Mouse (Mus musculus) right cerebral cortex, adult 18-20 months (tissue): ENCODE measurements at regions not wholly inside any gene's neighbourhood (a gene's known extent, or its start where the extent isn't known, plus 50 kb on each side); places are given as distances from the start of the nearest gene placed in this dataset.
"Not testable (repeated sequence)": the region's sequence is repeated elsewhere in the genome, so short reads cannot be mapped to it uniquely, and the experiment has no call there.

Experiments
- DNase-seq: peaks from one replicate; pipeline ENCODE4 v3.0.0; 2022; ENCODE audit warnings: mixed read lengths

DNA sequence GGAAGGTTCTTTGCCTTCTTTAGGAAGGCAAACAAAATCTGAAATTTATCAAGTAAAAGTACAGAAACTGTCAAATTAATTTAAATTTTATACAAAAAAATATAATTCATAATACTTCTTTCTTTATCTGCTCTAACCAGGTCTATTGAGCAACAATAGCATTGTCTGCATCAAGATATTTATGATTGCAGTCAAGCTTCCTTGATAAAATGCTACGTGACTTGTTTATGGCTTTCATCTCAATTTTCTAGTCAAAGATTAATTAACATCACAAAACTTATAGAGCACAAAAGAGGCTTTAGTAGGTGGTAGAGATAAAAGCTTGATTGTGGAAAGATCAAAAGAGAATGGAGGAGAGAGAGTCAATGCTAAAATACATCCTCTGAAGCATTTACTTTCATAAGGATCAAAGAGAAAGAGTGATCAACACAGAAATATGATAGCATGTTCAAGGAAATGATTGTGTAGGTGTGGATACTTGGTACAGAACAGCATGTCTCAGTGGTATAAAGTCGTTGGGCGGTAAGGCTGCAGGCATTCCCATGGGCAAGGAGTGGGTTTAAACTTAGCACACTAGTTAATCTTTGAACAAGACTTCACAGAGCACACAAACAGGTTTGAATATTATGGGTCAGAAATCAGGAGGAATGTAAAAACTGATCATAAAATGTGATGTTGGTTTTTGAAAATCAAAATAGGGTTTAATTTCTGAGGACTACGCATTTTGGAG, 164.3 kb upstream of the Speer4f2 start:
- DNase-seq: no peak

DNA sequence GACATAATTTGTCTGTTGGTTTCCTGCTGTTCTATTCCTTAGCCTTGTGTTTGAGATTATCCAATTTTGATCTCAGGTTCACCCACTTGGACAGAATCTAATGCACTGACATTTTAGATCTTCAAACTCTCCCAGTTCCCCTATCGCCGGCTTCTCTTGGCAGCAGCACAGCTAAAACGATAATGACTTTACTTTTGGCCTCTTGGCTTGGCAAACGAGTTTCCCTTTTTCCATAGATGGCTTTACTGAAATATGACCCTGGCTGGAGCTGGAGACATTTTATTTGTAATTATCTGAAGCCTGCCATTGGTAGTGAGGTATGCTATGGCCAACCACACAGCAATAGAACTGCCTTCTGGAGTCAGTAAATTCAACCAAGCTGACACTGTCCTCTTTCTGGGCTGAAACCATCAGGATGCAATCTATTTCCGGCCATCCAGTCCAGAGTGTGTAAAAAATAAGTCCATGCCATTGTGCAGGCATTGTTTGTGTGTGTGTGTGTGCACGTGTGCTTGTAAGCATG, 162.2 kb upstream of the Speer4f2 start:
- DNase-seq: no peak

- not testable (repeated sequence) for DNase-seq
Observed at GRCm38 (mm10) chr5:17223542-17223941, 149.4 kb upstream of the Speer4f2 start.

GRCm38 (mm10) chr5:17247732-17248606, 125.0 kb upstream of the Speer4f2 start:
- no peak for DNase-seq

- DNase-seq: no peak
Observed at GRCm38 (mm10) chr5:17260541-17261325, 112.2 kb upstream of the Speer4f2 start.

- no peak for DNase-seq
Observed at GRCm38 (mm10) chr5:17262126-17262525, 110.9 kb upstream of the Speer4f2 start.

DNA sequence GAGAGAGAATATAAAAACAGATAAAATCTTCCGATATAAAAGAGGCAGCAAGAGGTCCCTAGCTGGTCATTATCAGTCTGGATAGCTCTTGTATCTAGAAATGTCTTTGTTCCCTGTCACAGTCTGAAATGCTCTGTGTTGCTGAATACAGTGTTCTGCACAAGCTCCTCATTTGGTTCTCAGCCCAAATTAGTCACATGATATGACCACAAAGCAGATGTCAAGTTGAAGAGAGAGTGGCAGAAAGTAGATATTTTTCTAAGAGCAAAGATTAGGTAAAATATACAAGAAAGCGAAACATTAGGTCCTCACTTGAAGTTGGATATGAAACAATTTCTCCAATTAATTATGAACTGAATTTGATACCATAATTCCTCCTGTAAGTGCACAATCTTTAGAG, 101.8 kb upstream of the Speer4f2 start:
- no peak for DNase-seq

- DNase-seq: no peak
Observed at GRCm38 (mm10) chr5:17271722-17272479, 101.1 kb upstream of the Speer4f2 start.

GRCm38 (mm10) chr5:17275346-17275745, 97.6 kb upstream of the Speer4f2 start:
- DNase-seq: no peak

DNA sequence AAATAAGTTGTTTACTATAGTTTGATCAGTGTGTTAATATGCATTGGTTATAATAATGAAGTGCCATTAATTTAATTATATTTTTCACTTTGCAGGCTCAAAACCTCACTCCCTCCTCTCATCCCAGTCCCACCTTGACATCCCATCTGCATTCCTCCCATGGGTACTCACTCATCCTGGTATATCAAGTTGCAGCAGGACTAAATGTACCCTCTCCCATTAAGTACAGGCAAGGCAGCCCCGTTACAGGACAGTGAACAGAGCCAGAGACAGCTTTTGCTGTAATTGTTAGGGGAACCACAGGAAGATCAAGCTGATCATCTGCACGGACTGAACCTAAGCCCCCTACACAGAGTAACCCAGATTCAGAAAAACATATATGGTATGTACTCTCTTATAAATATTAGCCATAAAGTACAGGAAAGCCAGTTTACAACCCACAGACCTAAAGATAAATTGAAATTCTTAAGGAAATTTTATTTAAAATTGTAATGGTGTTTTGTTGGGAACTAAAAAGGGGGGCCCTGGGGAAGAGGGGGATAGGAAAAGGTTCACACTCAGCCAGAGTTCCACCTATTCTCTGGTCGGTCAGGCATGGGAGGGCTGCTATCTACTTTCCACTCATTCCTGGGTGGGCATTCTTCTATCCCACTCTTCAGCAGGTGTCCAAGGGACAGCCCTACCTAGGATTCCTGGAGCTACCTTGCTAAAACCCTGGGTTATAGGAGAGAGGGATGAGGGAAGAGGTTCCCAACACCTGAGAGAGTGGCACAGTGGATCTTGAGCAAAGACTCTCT, 96.0 kb upstream of the Speer4f2 start:
- DNase-seq: no peak

DNA sequence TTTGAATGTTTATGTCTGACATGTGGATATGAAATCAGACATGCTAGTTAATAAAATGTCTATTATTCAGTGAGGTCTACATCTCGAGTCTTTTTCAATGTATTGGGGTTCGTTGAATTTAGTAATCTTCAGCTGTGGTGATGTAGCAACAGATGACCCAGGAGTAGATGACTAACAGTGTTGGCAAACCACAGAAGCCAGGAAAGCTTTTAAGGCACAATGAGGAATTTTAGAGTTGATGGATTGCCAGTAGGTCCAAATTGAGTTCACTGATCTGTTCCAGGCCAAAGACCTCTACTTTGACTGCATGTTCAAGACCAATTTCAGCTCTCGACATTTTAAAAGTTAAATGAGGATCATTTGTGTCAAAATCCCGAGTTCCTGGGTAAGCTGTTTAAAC, 92.8 kb upstream of the Speer4f2 start:
- no peak for DNase-seq

DNA sequence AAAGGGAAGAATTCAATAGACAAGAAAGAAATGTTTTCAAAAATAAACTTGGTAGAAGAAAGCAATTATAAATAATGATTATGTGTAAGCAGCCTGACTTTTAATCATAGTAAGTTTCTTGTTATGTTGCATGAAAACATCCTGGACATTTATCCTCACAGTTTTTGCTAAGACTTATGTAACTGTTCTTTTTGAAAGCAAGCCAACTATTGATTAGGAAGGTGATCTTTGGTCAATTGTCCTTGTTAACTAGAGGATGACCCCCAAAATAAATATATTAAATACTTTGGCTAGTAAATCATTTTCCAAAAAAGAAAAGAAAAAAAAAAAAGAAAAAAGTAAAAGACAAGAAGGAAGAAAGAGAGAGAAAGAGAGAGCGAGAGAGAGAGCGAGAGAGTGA, 92.0 kb upstream of the Speer4f2 start:
- no peak for DNase-seq

DNA sequence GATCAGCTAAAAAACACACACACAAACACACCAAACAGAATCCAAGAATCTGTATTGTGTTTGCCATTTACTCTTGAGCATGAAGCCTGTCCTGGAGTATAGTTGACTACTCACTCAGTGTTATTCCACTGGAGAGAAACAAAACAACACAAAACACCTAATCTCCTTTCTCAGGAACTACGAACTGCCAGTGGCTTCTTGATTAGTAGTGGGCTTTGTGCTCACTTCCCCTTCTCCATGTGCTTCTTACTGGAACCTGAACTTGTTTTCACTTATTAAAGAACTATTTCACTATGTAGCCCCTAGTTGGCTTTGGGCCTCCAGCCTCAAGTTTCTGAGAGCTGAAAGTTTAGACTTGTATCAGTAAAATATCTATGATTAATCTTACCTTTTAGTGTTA, 84.0 kb upstream of the Speer4f2 start:
- DNase-seq: no peak

GRCm38 (mm10) chr5:17292559-17292958, 80.4 kb upstream of the Speer4f2 start:
- no peak for DNase-seq

GRCm38 (mm10) chr5:17296571-17297035, 76.4 kb upstream of the Speer4f2 start:
- no peak for DNase-seq

- no peak for DNase-seq
Observed at GRCm38 (mm10) chr5:17299846-17300245, 73.1 kb upstream of the Speer4f2 start.

- no peak for DNase-seq
Observed at GRCm38 (mm10) chr5:17321501-17321900, 51.5 kb upstream of the Speer4f2 start.
